Mouse (Mus musculus): ENCODE measurements around the gene Gyg. TPM values are rescaled to one million over a fixed set of nuclear protein-coding genes. Genes with fewer than 3 reads are reported as not detected.

Gene Gyg
- total and polyA plus RNA-seq, 3 experiments, result 19.6 to 26.2 (median 22.7) TPM

DNA sequence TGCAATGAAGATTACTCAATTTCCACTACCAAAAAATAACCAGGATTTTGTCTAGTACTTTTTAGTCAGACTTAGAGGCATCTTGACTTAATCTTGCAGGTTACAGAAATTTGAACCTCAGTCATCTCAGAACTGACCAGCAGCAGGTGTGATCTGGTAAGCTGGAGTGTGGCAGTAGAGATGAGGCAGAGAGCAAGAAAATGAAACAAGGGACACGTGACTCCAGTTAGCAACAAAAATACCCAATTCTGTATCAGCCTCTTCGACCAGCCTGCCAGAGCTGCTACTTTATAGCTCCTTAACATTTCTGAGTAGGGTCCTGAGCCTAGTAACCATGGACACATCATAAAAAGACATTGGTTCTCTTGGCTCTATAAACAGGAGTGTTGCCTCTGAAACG is 12.5 kb downstream of the Gyg start:
- Histone ChIP-seq H3K4me1 (ENCODE audit: control insufficient read depth in 1 of 2, insufficient read depth in 2 of 2) (peaks cover 0 to 3% of the 10 kb centered on the region in 2 experiments; a peak in 1 of 4 replicates), H3K4me3 (replicated peaks in 1 of 3; ENCODE audit: low read depth in 2 of 3, low read length in 2 of 3, poor library complexity in 1 of 3) (no peak overlapping the region), H3K9me3 (replicated peaks; ENCODE audit: low read length) (no peaks in the 10 kb centered on the region), H3K27me3 (replicated peaks) (no peaks in the 10 kb centered on the region), H3K79me2 (replicated peaks; ENCODE audit: control insufficient read depth, extremely low read depth, insufficient read depth, poor library complexity, severe bottlenecking) (no peaks in the 10 kb centered on the region), H3K4me2 (ENCODE audit: insufficient read depth, low read depth, poor library complexity, severe bottlenecking) (no peak overlapping the region), H3K27ac (ENCODE audit: insufficient read depth, low read depth) (no peak overlapping the region), H3K9ac (ENCODE audit: insufficient read depth, low read depth) (no peak overlapping the region), H3K36me3 (replicated peaks in 1 of 2; ENCODE audit: control insufficient read depth in 1 of 2, insufficient read depth in 1 of 2, low read length in 1 of 2) (peaks cover 6 to 38% of the 10 kb centered on the region in 2 experiments)
- in situ Hi-C loops (cut with MboI; ENCODE audit: low pct_ligation_motif_present, low pct_unique_long_range_greater_than_20kb, low sequenced_read_pairs) (no loop called here), dilution Hi-C loops (cut with MboI; ENCODE audit: extremely low pct_ligation_motif_present, extremely low pct_unique_long_range_greater_than_20kb, low sequenced_read_pairs) (no loop called here)
- no peak for DNase-seq (ENCODE audit: extremely low read depth)
- no peak for TF ChIP-seq ZNF384 (IDR thresholded peaks at IDR 0.05; ENCODE audit: low read depth, low read length)
- peak; percentile 62 for TF ChIP-seq USF2 (conservative IDR thresholded peaks at IDR 0.05; ENCODE audit: low read depth, low read length)
- peak; percentile 65 for TF ChIP-seq BHLHE40 (IDR thresholded peaks at IDR 0.05; ENCODE audit: low read depth, low read length)
- no peak for TF ChIP-seq ZMIZ1 (IDR thresholded peaks at IDR 0.05; ENCODE audit: low read depth, low read length)
- no peak for TF ChIP-seq POLR2A (IDR thresholded peaks at IDR 0.05; ENCODE audit: low read depth, low read length)
- TF ChIP-seq USF1 (IDR thresholded peaks at IDR 0.05; ENCODE audit: low read depth, low read length), result peak; percentile 57
- TF ChIP-seq ZKSCAN1 (IDR thresholded peaks at IDR 0.05; ENCODE audit: borderline replicate concordance, low read depth, low read length), result no peak
- no peak for TF ChIP-seq RAD21 (IDR thresholded peaks at IDR 0.05; ENCODE audit: low read depth, low read length)
- TF ChIP-seq NRF1 (IDR thresholded peaks at IDR 0.05; ENCODE audit: low read depth, low read length), result no peak
- peak; percentile 29; the same call in 1 of the 2 replicates for TF ChIP-seq MAX (IDR thresholded peaks at IDR 0.05; ENCODE audit: low read length)
- TF ChIP-seq NELFE (IDR thresholded peaks at IDR 0.05; ENCODE audit: low read depth, low read length), result no peak

DNA sequence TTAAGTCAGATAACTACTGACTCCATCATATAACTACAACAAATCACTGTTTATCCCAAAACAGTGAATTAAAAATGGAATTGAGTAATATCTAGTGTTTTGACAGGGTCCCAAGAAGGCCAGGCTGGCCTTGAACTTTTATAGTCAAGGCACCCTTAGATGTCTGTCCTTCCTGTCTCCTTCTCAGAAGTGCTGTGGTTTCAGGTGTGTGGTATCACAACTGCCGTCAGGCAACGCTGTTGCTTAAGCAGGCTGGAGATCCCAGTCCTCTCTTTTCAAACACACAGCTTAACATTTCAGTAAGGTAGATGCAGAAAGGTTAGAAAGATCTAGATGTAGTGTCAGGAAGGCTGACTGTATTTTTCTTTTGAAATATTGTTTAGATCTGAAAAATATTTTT is 13.0 kb downstream of the Gyg start:
- in situ Hi-C loops (cut with MboI; ENCODE audit: low pct_ligation_motif_present, low pct_unique_long_range_greater_than_20kb, low sequenced_read_pairs), result no loop called here
- Histone ChIP-seq H3K79me2 (replicated peaks; ENCODE audit: control insufficient read depth, extremely low read depth, insufficient read depth, poor library complexity, severe bottlenecking) (no peaks in the 10 kb centered on the region), H3K4me3 (replicated peaks in 1 of 3; ENCODE audit: low read depth in 2 of 3, low read length in 2 of 3, poor library complexity in 1 of 3) (no peak overlapping the region), H3K4me1 (ENCODE audit: control insufficient read depth in 1 of 2, insufficient read depth in 2 of 2) (peaks cover 0 to 3% of the 10 kb centered on the region in 2 experiments; a peak in 1 of 4 replicates), H3K36me3 (replicated peaks in 1 of 2; ENCODE audit: control insufficient read depth in 1 of 2, insufficient read depth in 1 of 2, low read length in 1 of 2) (peaks cover 10 to 40% of the 10 kb centered on the region in 2 experiments), H3K27me3 (replicated peaks) (no peaks in the 10 kb centered on the region), H3K9me3 (replicated peaks; ENCODE audit: low read length) (no peaks in the 10 kb centered on the region), H3K9ac (ENCODE audit: insufficient read depth, low read depth) (no peak overlapping the region), H3K4me2 (ENCODE audit: insufficient read depth, low read depth, poor library complexity, severe bottlenecking) (no peak overlapping the region), H3K27ac (ENCODE audit: insufficient read depth, low read depth) (no peak overlapping the region)
- no peak for DNase-seq (ENCODE audit: extremely low read depth)
- TF ChIP-seq MAX (IDR thresholded peaks at IDR 0.05; ENCODE audit: low read length), result no peak
- no peak for TF ChIP-seq USF1 (IDR thresholded peaks at IDR 0.05; ENCODE audit: low read depth, low read length)
- no peak for TF ChIP-seq TCF12 (IDR thresholded peaks at IDR 0.05; ENCODE audit: low read depth, low read length)
- dilution Hi-C loops (cut with MboI; ENCODE audit: extremely low pct_ligation_motif_present, extremely low pct_unique_long_range_greater_than_20kb, low sequenced_read_pairs), result no loop called here

DNA sequence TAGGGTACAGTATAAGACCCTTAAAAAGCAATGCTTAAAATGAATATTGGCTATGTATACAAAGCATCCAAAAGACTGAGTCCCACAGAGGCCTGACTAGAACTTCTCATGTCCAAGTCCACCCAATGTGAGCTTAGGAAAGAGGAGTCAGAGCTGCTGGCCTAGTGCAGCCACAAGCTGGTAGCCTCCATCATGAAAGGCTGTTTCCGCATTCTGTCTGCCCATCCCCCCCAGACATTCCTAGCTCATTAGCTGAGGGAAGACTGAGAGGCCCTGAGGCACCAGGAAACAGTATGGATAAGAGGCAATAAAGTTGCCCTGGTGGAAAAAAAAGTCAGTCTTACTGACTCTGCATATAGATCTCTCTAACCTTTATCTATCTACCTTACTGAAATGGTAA is 13.4 kb downstream of the Gyg start:
- Histone ChIP-seq H3K4me2 (ENCODE audit: insufficient read depth, low read depth, poor library complexity, severe bottlenecking) (no peak overlapping the region), H3K79me2 (replicated peaks; ENCODE audit: control insufficient read depth, extremely low read depth, insufficient read depth, poor library complexity, severe bottlenecking) (no peaks in the 10 kb centered on the region), H3K36me3 (replicated peaks in 1 of 2; ENCODE audit: control insufficient read depth in 1 of 2, insufficient read depth in 1 of 2, low read length in 1 of 2) (peaks cover 11 to 41% of the 10 kb centered on the region in 2 experiments), H3K9ac (ENCODE audit: insufficient read depth, low read depth) (no peak overlapping the region), H3K27ac (ENCODE audit: insufficient read depth, low read depth) (no peak overlapping the region), H3K27me3 (replicated peaks) (no peaks in the 10 kb centered on the region), H3K4me3 (replicated peaks in 1 of 3; ENCODE audit: low read depth in 2 of 3, low read length in 2 of 3, poor library complexity in 1 of 3) (no peak overlapping the region), H3K9me3 (replicated peaks; ENCODE audit: low read length) (no peaks in the 10 kb centered on the region), H3K4me1 (ENCODE audit: control insufficient read depth in 1 of 2, insufficient read depth in 2 of 2) (peaks cover 0 to 3% of the 10 kb centered on the region in 2 experiments; a peak in 1 of 4 replicates)
- in situ Hi-C loops (cut with MboI; ENCODE audit: low pct_ligation_motif_present, low pct_unique_long_range_greater_than_20kb, low sequenced_read_pairs), result no loop called here
- TF ChIP-seq ETS1 (conservative IDR thresholded peaks at IDR 0.05; ENCODE audit: low read depth, low read length), result no peak
- TF ChIP-seq CHD1 (IDR thresholded peaks at IDR 0.05; ENCODE audit: low read depth, low read length), result no peak
- TF ChIP-seq PAX5 (IDR thresholded peaks at IDR 0.05; ENCODE audit: low read length), result no peak
- no peak for TF ChIP-seq TCF12 (IDR thresholded peaks at IDR 0.05; ENCODE audit: low read depth, low read length)
- TF ChIP-seq ZNF384 (IDR thresholded peaks at IDR 0.05; ENCODE audit: low read depth, low read length), result no peak
- TF ChIP-seq EP300 (IDR thresholded peaks at IDR 0.05; ENCODE audit: low read length), result no peak
- TF ChIP-seq SIN3A (IDR thresholded peaks at IDR 0.05; ENCODE audit: low read length), result no peak
- TF ChIP-seq RCOR1 (conservative IDR thresholded peaks at IDR 0.05; ENCODE audit: low read depth, low read length), result no peak
- TF ChIP-seq JUND (conservative IDR thresholded peaks at IDR 0.05; ENCODE audit: low read depth, low read length), result no peak
- TF ChIP-seq TBP (conservative IDR thresholded peaks at IDR 0.05; ENCODE audit: low read depth, low read length), result no peak
- no peak for TF ChIP-seq MAZ (IDR thresholded peaks at IDR 0.05; ENCODE audit: low read depth, low read length)
- dilution Hi-C loops (cut with MboI; ENCODE audit: extremely low pct_ligation_motif_present, extremely low pct_unique_long_range_greater_than_20kb, low sequenced_read_pairs), result no loop called here
- no peak for DNase-seq (ENCODE audit: extremely low read depth)

Data from CH12.LX (cell line).